Mouse (Mus musculus) MEL (cell line): ENCODE results near the gene Dpf3. TPM values are rescaled to one million over a fixed set of nuclear protein-coding genes. Genes with fewer than 3 reads are reported as not detected.

Experiments
- DNase-seq: peaks from one replicate; pipeline ENCODE4 v3.0.0; 2011; ENCODE audit warnings: low read depth, low spot score
- H3K27ac ChIP-seq: 2 replicates; pipeline ENCODE4 v1.5.1; 2012; ENCODE audit warnings: low read depth, mild to moderate bottlenecking, control low read depth, low read length, moderate library complexity; ENCODE audit not compliant: control insufficient read depth
- H3K27me3 ChIP-seq, 2 experiments: fragments of 150-350 bp in 1 of 2; sonication (generic) in 1 of 2; 2 replicates each; pipeline ENCODE4 v1.6.1; 2012; ENCODE audit warnings: low read length in 2 of 2, mild to moderate bottlenecking in 2 of 2, improper control_type of control experiment in 1 of 2, moderate library complexity in 1 of 2; ENCODE audit not compliant: insufficient read depth in 2 of 2, control insufficient read depth in 1 of 2
- H3K36me3 ChIP-seq, 2 experiments: 2 replicates each; pipeline ENCODE4 v1.6.1; 2012 to 2014; ENCODE audit warnings: low read length in 2 of 2, improper control_type of control experiment in 1 of 2, inconsistent platforms in 1 of 2, mild to moderate bottlenecking in 1 of 2; ENCODE audit not compliant: insufficient read depth in 2 of 2, control insufficient read depth in 1 of 2
- H3K4me1 ChIP-seq, 2 experiments: fragments of 150-350 bp in 1 of 2; sonication (generic) in 1 of 2; 2 replicates each; pipeline ENCODE4 v1.6.1; 2012; ENCODE audit warnings: low read length in 2 of 2, improper control_type of control experiment in 1 of 2, mild to moderate bottlenecking in 1 of 2; ENCODE audit not compliant: insufficient read depth in 2 of 2, control insufficient read depth in 1 of 2
- H3K4me3 ChIP-seq, 2 experiments: fragments of 150-350 bp in 1 of 2; sonication (generic) in 1 of 2; 2 replicates each; pipeline ENCODE4 v1.5.1; 2012; ENCODE audit warnings: low read depth in 2 of 2, low read length in 2 of 2, mild to moderate bottlenecking in 2 of 2, moderate library complexity in 2 of 2, control low read depth in 1 of 2, improper control_type of control experiment in 1 of 2; ENCODE audit not compliant: control insufficient read depth in 1 of 2, insufficient read depth in 1 of 2
- H3K79me2 ChIP-seq: 2 replicates; pipeline ENCODE4 v1.6.1; 2012; ENCODE audit warnings: mild to moderate bottlenecking, low read length, moderate library complexity; ENCODE audit not compliant: control insufficient read depth, poor library complexity, insufficient read depth
- H3K9ac ChIP-seq: 2 replicates; pipeline ENCODE4 v1.6.1; 2012; ENCODE audit warnings: low read depth, mild to moderate bottlenecking, control low read depth, low read length, moderate library complexity; ENCODE audit not compliant: control insufficient read depth, poor library complexity, severe bottlenecking
- H3K9me3 ChIP-seq: fragments of 150-350 bp; sonication (generic); replicated peaks from 2 replicates; pipeline ENCODE4 v1.6.1; 2012; ENCODE audit warnings: mild to moderate bottlenecking, low read length, improper control_type of control experiment, moderate library complexity; ENCODE audit not compliant: insufficient read depth
- CHD2 ChIP-seq: IDR thresholded peaks from 2 replicates; pipeline ENCODE4 v1.6.1; 2011; ENCODE audit warnings: low read length, improper control_type of control experiment
- ELF1 ChIP-seq: IDR thresholded peaks from 2 replicates; pipeline ENCODE4 v1.6.1; 2014; ENCODE audit warnings: low read depth, mild to moderate bottlenecking, inconsistent platforms, low read length, improper control_type of control experiment, moderate library complexity
- GABPA ChIP-seq: IDR thresholded peaks from 2 replicates; pipeline ENCODE4 v1.6.1; 2012; ENCODE audit warnings: low read depth, mild to moderate bottlenecking, inconsistent platforms, low read length, improper control_type of control experiment, moderate library complexity
- GATA1 ChIP-seq: IDR thresholded peaks from 2 replicates; pipeline ENCODE4 v1.6.1; 2011; ENCODE audit warnings: low read depth, low read length, improper control_type of control experiment
- JUND ChIP-seq: IDR thresholded peaks from 2 replicates; pipeline ENCODE4 v1.6.1; 2011; ENCODE audit warnings: low read depth, mild to moderate bottlenecking, improper control_type of control experiment, low read length
- KAT2A ChIP-seq: conservative IDR thresholded peaks from 2 replicates; pipeline ENCODE4 v1.6.1; 2012; ENCODE audit warnings: low read depth, low read length, improper control_type of control experiment, inconsistent platforms
- MAZ ChIP-seq: IDR thresholded peaks from 2 replicates; pipeline ENCODE4 v1.6.1; 2012; ENCODE audit warnings: low read depth, mild to moderate bottlenecking, inconsistent platforms, low read length, improper control_type of control experiment
- MEF2A ChIP-seq: IDR thresholded peaks from 2 replicates; pipeline ENCODE4 v1.6.1; 2014; ENCODE audit warnings: low read depth, mild to moderate bottlenecking, inconsistent platforms, low read length, improper control_type of control experiment; ENCODE audit not compliant: poor library complexity, insufficient replicate concordance, severe bottlenecking; ENCODE audit errors: extremely low read depth
- MYB ChIP-seq: IDR thresholded peaks from 2 replicates; pipeline ENCODE4 v1.6.1; 2011; ENCODE audit warnings: mild to moderate bottlenecking, low read depth, low read length, improper control_type of control experiment
- NRF1 ChIP-seq: IDR thresholded peaks from 2 replicates; pipeline ENCODE4 v1.6.1; 2014; ENCODE audit warnings: low read depth, mild to moderate bottlenecking, inconsistent platforms, low read length, improper control_type of control experiment, moderate library complexity; ENCODE audit not compliant: poor library complexity, insufficient read depth, severe bottlenecking
- RAD21 ChIP-seq: IDR thresholded peaks from 2 replicates; pipeline ENCODE4 v1.6.1; 2011; ENCODE audit warnings: mild to moderate bottlenecking, low read depth, low read length, improper control_type of control experiment
- SMC3 ChIP-seq: IDR thresholded peaks from 2 replicates; pipeline ENCODE4 v1.6.1; 2011; ENCODE audit warnings: low read depth, low read length, improper control_type of control experiment
- TAL1 ChIP-seq: IDR thresholded peaks from 2 replicates; pipeline ENCODE4 v1.6.1; 2012; ENCODE audit warnings: mild to moderate bottlenecking, inconsistent platforms, low read length, moderate library complexity, mixed read lengths
- TBP ChIP-seq: IDR thresholded peaks from 2 replicates; pipeline ENCODE4 v1.8.0; 2011; ENCODE audit warnings: low read depth, low read length, improper control_type of control experiment
- UBTF ChIP-seq: IDR thresholded peaks from 2 replicates; pipeline ENCODE4 v1.6.1; 2012; ENCODE audit warnings: low read depth, mild to moderate bottlenecking, inconsistent platforms, low read length, improper control_type of control experiment, moderate library complexity, borderline replicate concordance; ENCODE audit not compliant: insufficient read depth
- USF2 ChIP-seq, 2 experiments: IDR thresholded peaks; 2 replicates each; pipeline ENCODE4 v1.6.1; 2011 to 2012; ENCODE audit warnings: improper control_type of control experiment in 2 of 2, low read length in 2 of 2, borderline replicate concordance in 1 of 2, inconsistent platforms in 1 of 2, low read depth in 1 of 2, mild to moderate bottlenecking in 1 of 2; ENCODE audit not compliant: insufficient read depth in 1 of 2
- ZC3H11A ChIP-seq: IDR thresholded peaks from 2 replicates; pipeline ENCODE4 v1.6.1; 2012; ENCODE audit warnings: low read depth, mild to moderate bottlenecking, inconsistent platforms, low read length, improper control_type of control experiment
- ZNF384 ChIP-seq: IDR thresholded peaks from 2 replicates; pipeline ENCODE4 v1.6.1; 2012; ENCODE audit warnings: low read depth, mild to moderate bottlenecking, inconsistent platforms, low read length, improper control_type of control experiment
- polyA plus RNA-seq, 2 experiments: library from polyadenylated mRNA; stranded (reverse) in 1 of 2; unstranded in 1 of 2; fragments of >175 nt in 1 of 2; fragments of >200 nt in 1 of 2; gene quantifications; 2 replicates each; pipeline versions ENCODE4 v1.2.1 to v1.2.4; 2012; ENCODE audit warnings: low replicate concordance in 2 of 2, low read depth in 1 of 2; ENCODE audit not compliant: insufficient read length in 2 of 2, insufficient read depth in 1 of 2, missing spikeins in 1 of 2
- total RNA-seq: library from RNA; depleted of rRNA; stranded (reverse); fragments of 300-350 nt; gene quantifications from 2 replicates; pipeline ENCODE4 v1.2.3, GENCODE M21; 2012

Dpf3 gene
- total and polyA plus RNA-seq, 3 experiments, result 4.2 to 6.8 TPM; not detected in 1

GRCm38 (mm10) chr12:83524329-83524728 lies 36.8 kb upstream of the Dpf3 start:
- Histone ChIP-seq H3K36me3 (peaks cover 0 to 6% of the 10 kb centered on the region in 2 experiments; a peak in 2 of 4 replicates), H3K27me3 (no peaks in the 10 kb centered on the region), H3K9me3 (no peaks in the 10 kb centered on the region), H3K4me1 (peaks cover 5 to 9% of the 10 kb centered on the region in 2 experiments), H3K27ac (no peak overlapping the region), H3K4me3 (no peak overlapping the region), H3K79me2 (peaks cover 1% of the 10 kb centered on the region), H3K9ac (no peak overlapping the region)
- TF ChIP-seq KAT2A, result no peak
- no peak for TF ChIP-seq ZNF384
- TF ChIP-seq NRF1, result no peak
- TF ChIP-seq JUND, result no peak
- no peak for TF ChIP-seq MAZ
- no peak for TF ChIP-seq MYB
- DNase-seq, result no peak

GRCm38 (mm10) chr12:83523892-83524291 lies 36.4 kb upstream of the Dpf3 start:
- H3K9ac ChIP-seq, result no peak overlapping the region

GRCm38 (mm10) chr12:83523056-83523455 lies 35.5 kb upstream of the Dpf3 start:
- Histone ChIP-seq H3K4me3 (no peak overlapping the region), H3K9ac (no peak overlapping the region), H3K4me1 (peaks cover 9 to 13% of the 10 kb centered on the region in 2 experiments), H3K9me3 (no peaks in the 10 kb centered on the region), H3K36me3 (peaks cover 0 to 11% of the 10 kb centered on the region in 2 experiments; a peak in 2 of 4 replicates), H3K79me2 (peaks cover 1% of the 10 kb centered on the region), H3K27ac (no peak overlapping the region), H3K27me3 (no peaks in the 10 kb centered on the region)
- no peak for DNase-seq
- TF ChIP-seq MEF2A, result no peak
- no peak for TF ChIP-seq GATA1
- TF ChIP-seq SMC3, result no peak
- no peak for TF ChIP-seq ELF1
- no peak for TF ChIP-seq TAL1

More at GRCm38 (mm10) chr12:83523892-83524291, 36.4 kb upstream of the Dpf3 start:
- no peak overlapping the region for H3K27ac ChIP-seq
- no peak overlapping the region for H3K4me3 ChIP-seq
- peaks cover 0 to 6% of the 10 kb centered on the region in 2 experiments; a peak in 2 of 4 replicates for H3K36me3 ChIP-seq
- no peaks in the 10 kb centered on the region for H3K27me3 ChIP-seq
- H3K4me1 ChIP-seq, result peaks cover 9% of the 10 kb centered on the region in 2 experiments
- H3K79me2 ChIP-seq, result peaks cover 1% of the 10 kb centered on the region
- DNase-seq, result no peak
- no peak for TF ChIP-seq USF2 (IDR thresholded peaks at IDR 0.05; ENCODE audit: borderline replicate concordance in 1 of 2, insufficient read depth in 1 of 2, low read depth in 1 of 2, low read length in 2 of 2)
- TF ChIP-seq RAD21, result no peak
- no peak for TF ChIP-seq TBP
- no peak for TF ChIP-seq GABPA
- no peak for TF ChIP-seq ZNF384
- no peak for TF ChIP-seq UBTF
- no peak for TF ChIP-seq CHD2
- no peak for TF ChIP-seq SMC3
- TF ChIP-seq MAZ, result no peak
- no peak for TF ChIP-seq ZC3H11A
- TF ChIP-seq, all 39 proteins: peak for 0
- no peaks in the 10 kb centered on the region for H3K9me3 ChIP-seq
